Mouse (Mus musculus): ENCODE measurements around the gene Cyp2f2. TPM values are rescaled to one million over a fixed set of nuclear protein-coding genes. Genes with fewer than 3 reads are reported as not detected.

The Cyp2f2 gene
- total RNA-seq, 2 experiments from 2014 or later: 0.22 to 0.43 TPM

DNA sequence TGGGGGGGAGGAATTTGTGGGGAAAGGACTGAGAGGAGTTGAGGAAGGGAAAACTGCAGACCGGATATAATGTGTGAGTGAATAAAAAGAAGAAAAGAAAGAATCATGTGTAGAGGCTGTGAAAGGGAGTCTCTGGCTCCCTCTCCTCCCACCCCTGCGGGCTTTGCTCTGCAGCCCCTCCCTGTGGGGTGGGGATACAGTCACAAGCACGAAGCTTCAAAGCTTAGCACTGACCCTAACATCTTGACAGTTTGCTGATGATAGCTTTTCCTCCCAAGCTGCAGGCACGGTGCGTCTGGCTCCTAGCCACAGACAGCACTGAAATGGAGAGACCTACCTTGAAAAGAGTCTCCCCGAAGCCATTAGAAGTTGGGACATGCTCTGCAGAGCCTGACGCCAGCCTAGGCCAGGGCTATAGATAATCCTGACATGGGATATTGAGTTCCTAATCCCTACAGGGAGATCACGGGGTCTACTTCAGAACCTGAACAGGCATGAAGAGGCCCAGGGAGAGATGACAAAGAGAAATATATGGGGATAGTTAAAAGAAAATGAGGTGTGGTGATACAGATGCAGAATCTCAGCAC is 16.8 kb downstream of the Cyp2f2 start:
- DNase-seq: no peak
- intact Hi-C loops (cut with DNase I): no loop called here

DNA sequence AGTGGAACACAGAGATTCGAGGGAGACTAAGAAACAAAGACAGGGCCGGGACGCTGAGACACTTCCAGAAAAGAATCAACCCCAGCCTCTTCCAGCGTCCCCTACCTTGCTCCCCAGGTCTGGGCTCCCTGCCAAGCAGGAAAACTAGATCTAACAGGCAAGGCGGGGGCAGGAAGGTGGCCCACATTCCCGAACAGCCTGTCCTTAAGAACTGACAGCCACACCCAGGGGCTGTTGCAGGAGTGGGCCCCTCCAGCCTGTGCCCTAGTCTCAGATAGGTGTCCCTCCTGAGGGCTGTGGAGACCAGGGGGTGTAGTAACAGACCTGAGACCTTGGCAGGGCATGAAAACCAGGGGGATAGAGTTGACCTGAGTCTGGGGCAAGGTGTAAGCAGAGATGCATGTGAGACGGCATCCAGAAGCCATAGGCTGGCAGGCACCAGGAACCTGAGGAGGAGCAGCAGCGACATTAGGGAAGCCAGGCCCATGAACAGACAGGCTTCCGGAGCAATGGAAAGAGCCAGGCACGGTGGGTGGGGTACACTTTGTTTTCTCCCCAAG is 33.6 kb downstream of the Cyp2f2 start, which contains the start of gene Cyp2t4:
Cyp2t4 (plus strand) TSS at position 510 of the 560 bp plus-strand sequence.
- peak; percentile 48 to 56 for DNase-seq
- intact Hi-C loops (cut with DNase I): no loop called here

DNA sequence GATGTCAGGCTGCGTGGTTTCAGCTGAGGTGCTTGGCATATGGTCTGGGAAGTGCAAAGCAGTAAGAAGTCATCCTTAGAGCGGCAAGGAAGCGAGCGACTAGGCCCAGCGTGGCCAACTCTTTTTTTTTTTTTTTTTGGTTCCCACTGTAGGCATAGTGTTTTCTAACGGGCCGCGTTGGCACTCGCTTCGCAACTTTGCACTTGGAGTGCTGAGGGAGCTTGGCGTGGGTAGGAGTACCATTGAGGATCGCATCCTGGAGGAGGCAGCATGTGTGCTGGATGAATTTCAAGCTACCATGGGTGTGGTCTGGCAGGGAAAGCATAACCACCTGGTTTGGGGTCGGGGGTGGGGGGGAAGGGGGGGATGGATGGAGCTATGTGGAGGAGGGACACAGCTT is 36.3 kb downstream of the Cyp2f2 start:
- intact Hi-C loops (cut with DNase I): loop anchor here (5.0 kb wide), 1 partner anchor 121 kb away; no protein-coding TSS in a partner anchor
- DNase-seq: no peak

DNA sequence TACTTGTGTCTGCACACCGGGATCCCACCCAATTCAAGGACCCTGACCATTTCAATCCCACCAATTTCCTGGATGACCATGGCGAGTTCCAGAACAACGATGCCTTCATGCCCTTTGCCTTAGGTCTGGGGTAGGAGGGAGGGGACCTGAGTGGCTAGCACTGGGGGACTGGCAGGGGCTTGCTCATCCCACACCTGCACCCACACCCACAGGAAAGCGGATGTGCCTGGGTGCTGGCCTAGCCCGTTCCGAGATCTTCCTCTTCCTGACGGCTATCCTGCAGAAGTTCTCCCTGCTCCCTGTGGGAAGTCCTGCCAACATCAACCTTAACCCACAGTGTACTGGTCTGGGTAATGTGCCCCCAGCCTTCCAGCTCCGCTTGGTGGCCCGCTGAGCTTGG is 38.5 kb downstream of the Cyp2f2 start:
- DNase-seq: no peak
- intact Hi-C loops (cut with DNase I): loop anchor here (2.0 to 5.0 kb wide), 2 partner anchors 37 to 119 kb away; partner anchors contain the start of gene BC024978

DNA sequence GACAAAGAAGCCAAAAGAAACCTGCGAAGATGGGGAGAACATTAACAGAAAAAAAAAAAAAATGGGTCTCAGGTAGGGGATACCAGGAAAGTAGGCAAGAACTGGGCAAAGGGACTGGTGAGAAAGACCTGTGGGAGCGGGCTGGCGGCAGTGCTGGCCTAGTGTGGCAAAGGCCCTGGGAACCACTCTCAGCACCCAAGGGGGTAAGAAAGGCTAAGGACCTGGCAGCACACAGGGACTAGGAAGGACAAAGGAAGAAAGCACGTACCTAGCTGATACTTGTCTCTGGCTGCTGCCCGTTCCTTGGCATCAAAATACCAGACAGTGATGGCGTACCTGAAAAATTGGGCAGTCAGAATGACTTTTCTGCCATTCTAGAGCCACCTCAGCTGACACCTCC is 39.5 kb downstream of the Cyp2f2 start:
- intact Hi-C loops (cut with DNase I): loop anchor here (2.0 to 5.0 kb wide), 2 partner anchors 36 to 118 kb away; partner anchors contain the start of gene BC024978

DNA sequence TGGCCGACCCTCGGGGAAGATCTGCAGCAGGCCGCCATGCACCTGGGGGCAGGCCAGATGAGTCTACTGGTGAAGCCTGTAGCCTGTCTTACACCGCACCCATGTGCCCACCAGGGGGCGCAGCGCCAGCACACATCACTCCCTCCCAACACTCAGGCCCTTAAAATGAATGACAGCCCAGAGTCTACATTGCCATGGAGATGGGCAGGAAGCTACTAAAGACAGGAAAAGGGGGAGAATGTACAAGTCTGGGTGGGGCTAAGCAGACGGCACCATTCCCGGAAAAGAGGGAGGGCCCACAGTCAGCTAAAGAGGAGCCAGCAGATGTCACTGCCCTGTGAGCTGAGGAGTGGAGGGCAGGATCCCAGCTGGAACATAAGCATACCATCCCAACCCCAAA is 40.2 kb downstream of the Cyp2f2 start:
- DNase-seq: peak; percentile 85 to 87
- intact Hi-C loops (cut with DNase I): loop anchor here (2.0 to 10.0 kb wide), 3 partner anchors 35 to 325 kb away; partner anchors contain the start of genes BC024978 and Sertad1

More for the DNA sequence above, 39.5 kb downstream of the Cyp2f2 start:
- no peak for DNase-seq

DNA sequence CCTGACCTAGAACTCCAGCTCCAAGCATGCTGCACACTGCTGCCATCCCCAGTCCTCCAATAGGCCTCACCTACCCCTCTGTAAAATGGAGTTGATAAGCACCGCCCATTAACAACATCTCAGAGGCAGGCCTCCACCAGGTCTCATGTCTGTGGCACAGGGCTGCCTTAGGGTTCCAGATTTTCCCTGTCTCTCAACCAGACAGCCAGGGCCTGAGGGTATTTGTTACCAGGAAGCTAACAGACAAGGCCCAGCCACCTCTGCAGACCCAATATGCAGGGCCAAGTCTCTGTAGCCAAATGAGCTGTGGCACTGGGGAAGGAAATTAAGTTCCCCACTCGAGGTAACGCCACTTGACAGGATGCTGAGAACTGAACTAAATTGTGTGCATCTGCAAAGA is 41.2 kb downstream of the Cyp2f2 start:
- intact Hi-C loops (cut with DNase I): loop anchor here (10.0 kb wide), 1 partner anchor 324 kb away; the partner anchor contains the start of gene Sertad1
- no peak for DNase-seq

DNA sequence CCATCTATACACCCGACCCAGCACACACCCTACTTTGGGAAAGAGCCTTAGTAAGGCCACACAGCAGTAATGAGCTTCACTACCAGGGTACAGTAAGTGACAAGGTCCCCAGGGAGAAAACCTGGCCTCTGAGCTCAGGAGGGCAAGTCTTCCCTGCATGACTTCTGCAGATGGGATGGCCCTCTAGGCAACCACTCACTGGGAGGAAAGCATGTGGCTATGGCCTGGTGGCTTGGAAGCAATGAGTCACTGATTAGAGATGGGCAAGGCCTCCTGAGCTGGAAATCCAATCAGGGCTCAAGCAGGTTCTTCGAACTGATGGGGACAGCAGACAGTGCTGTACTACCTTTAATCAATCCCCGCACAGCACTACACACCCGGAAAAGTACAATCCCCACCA is 42.0 kb downstream of the Cyp2f2 start:
- DNase-seq: no peak
- intact Hi-C loops (cut with DNase I): loop anchor here (2.0 to 10.0 kb wide), 2 partner anchors 17 to 323 kb away; partner anchors contain the start of genes Rab4b and Sertad1

DNA sequence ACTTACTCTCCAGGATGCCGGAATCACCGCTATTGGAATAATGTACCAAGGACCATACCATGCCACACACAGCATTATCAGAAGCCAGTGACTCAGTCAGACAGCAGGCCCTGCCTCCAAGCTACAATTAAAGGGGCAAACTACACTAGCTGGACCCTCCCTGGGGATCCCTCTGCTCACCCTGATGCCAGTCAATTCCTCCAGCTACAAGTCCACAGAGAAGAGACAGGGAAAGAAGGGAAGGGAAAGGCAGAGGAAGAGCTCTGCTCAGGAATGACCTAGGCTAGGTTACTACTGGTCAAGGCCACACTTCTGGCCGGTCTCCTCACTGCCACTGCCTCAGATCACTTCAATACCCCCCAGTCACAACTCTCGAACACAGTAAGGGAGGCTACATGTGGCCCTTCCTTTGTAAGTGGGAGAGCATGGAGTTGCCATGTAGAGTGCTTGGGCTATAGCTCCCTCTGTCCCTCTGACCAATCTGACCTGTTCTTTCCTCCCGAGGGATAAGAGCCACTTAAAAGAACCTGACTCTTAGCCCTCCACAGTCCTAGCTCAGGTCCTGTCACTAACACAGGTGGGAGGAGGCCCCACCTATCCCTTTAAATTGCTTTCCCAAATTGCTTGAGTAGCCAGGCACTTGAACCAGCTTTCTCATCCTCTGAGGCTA is 43.2 kb downstream of the Cyp2f2 start:
- intact Hi-C loops (cut with DNase I): loop anchor here (2.0 to 10.0 kb wide), 2 partner anchors 16 to 322 kb away; partner anchors contain the start of genes Rab4b and Sertad1
- no peak for DNase-seq

DNA sequence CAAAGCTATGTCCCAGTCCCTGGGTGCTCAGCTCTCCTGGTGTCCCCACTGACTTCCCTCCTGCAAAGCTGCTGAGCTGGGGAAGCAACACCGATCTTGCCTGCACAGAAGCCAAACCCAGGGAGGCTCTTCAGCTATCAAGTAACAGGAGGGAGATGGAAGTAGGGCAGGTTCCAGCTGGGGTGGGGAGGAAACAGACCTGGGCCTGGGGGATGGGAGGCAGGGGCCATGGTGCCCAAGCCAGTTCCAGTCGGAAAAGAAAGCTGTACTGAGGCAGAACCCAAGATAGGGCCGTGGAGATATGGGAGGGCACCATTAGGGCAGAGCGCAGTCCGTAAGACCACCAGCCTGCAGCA is 43.7 kb downstream of the Cyp2f2 start:
- intact Hi-C loops (cut with DNase I): loop anchor here (2.0 to 10.0 kb wide), 2 partner anchors 15 to 321 kb away; partner anchors contain the start of genes Rab4b and Sertad1
- no peak for DNase-seq

DNA sequence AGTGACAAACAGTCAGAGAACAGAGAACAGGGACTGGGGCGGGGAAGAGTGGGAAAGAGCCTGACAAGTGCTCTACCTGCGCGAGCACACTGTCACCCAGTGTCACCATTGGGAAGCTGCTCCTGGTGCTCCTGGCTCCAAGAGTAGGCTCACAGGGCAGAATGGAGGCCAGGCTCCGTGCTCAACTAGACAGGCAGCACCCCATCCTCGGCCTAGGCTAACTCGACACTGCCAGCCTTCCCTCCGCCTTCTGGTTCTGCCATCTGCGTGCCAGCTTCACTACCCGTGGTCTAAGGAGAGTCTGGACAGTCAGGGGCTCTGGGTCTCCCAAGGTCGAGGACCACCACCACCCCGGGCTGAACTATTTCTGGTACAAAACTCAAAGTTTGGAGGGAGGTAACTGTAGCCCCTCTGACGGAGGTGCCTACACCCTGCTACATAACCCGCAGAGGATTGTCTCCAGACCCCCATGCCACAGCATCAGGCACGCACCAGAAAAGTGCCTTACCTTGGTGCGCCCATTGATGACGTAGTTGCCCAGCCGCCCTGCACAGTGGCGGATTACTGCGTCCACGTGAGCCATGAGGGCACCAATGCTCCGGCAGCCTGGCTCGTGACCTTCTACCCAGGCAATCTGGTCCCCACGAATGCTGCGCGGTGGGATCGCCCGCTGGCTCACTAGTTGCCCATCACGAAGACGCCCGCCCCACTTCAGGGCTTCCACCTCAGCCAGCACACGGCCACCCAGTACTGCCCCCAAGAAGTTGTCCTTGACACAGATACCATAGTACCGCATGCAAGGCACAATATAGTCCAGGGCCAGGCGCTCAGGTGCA is 44.6 kb downstream of the Cyp2f2 start:
- DNase-seq: no peak
- intact Hi-C loops (cut with DNase I): loop anchor here (10.0 kb wide), 1 partner anchor 320 kb away; the partner anchor contains the start of gene Sertad1

DNA sequence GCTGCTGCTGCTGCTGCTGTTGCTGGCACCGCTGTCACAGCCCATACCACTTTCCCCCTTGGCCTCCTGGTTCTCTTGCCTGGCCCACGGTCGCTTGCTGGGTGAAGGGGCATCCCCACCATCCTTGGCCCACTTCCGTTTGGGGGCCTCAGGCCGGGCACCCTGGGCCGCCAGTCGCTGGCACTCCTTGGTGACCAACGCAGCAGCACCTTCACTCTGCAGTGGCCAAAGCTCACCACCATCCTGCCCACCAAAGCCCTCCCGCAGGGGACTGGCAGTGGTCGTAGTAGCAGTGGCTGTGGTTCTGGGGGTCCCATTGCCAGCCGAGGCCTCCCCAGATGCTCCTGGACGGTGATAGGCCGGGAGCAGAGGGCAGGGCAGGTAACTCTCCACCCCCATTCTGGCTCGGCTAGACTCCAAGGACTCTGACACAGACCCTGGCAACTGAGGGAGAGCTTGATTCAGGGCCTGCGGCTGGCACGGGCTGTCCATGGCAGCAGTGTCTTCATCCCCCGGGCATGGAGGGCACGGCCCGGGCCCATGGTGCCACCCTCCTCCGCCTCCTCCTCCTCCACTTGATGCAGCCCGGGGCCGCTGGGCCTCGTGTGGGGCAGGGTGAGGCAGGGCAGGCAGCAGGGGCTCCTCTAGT is 45.4 kb downstream of the Cyp2f2 start:
- intact Hi-C loops (cut with DNase I): loop anchor here (10.0 kb wide), 1 partner anchor 320 kb away; the partner anchor contains the start of gene Sertad1
- DNase-seq: no peak

DNA sequence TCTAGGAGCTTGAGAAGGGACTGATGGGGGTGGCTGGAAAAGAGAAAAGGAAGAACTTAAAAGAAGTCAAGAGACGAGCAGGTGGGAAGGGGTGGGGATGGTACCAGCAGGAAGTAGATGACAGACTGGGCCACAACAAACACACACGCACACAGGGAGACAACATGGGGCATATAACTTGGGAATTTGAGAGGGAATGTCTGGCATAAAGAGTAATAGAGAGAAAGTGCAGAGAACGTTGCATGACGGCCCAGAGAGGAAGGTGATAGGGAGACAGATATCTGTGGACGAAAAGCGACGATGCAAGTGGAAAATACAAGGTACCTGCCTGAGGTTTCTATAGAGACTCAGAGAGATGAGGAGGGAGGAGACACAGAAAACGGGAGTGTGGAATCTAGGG is 46.0 kb downstream of the Cyp2f2 start:
- intact Hi-C loops (cut with DNase I): loop anchor here (2.0 to 10.0 kb wide), 2 partner anchors 29 to 319 kb away; partner anchors contain the start of genes BC024978 and Sertad1
- DNase-seq: no peak

DNA sequence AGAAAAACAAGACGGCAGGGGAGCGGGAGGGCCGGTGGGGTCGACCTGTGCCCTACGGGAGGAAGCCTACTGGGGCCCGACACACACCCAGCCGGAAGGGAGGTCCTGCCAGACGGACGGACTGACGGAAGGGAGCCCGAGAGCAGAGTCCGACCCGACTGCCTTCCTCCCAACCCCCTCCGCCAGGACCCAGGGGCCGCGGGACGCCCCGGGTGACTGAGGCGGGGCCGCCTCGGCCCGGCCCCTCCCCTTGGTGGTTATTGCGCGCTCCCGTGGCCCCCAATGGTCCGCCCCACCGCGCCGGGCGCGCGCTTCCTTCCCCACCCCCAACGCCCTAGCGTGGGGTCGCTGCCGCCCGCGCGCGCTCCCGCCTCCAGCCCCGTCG is 46.5 kb downstream of the Cyp2f2 start:
- intact Hi-C loops (cut with DNase I): loop anchor here (2.0 to 10.0 kb wide), 2 partner anchors 29 to 319 kb away; partner anchors contain the start of genes BC024978 and Sertad1
- DNase-seq: peak; percentile 87 to 93

DNA sequence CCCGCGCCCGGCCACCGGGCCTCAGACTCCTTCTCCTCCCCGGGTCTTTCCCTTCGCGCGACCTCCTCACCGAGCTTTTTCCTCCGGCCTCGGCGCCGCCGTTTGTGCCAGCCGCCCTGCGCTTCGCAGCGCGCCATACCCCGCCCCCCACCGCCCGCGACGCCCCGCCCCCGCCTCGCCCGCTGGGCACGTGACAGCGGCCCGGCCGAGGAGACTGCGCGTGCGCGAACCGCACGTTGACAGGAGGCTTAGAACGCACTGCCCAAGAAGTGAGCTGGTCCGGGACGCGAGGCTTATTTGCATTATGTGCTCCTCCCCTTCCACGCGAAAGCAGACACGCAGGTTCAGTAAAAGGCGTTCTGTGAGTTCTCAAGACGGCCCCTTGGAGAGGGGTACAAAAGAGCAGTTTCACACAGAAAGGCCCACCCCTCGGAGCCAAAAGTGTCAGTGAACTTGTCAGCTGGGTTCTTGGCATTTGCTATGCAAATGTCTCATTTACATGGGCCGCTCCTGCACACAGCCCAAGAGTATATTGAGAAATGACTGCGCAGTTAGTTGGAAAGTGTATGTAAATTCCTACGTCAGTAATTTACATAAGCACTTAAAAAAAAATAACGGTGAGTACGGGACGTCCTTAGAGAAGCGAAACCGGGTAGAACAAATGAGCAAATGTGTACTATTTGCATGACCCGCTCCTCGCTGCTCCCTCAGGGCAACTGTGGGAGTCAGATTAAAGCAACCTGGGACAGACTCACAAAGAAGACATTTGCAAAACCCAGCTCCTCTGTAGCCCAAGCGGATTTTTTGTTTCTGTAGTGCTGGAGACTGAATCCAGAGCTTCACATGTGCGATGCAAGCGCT is 47.1 kb downstream of the Cyp2f2 start, which contains the start of gene Egln2:
Egln2 (minus strand) TSS at position 189 of the 861 bp plus-strand sequence.
- DNase-seq: peak; percentile 95 to 97
- intact Hi-C loops (cut with DNase I): loop anchor here (2.0 to 10.0 kb wide), 2 partner anchors 28 to 318 kb away; partner anchors contain the start of genes BC024978 and Sertad1

DNA sequence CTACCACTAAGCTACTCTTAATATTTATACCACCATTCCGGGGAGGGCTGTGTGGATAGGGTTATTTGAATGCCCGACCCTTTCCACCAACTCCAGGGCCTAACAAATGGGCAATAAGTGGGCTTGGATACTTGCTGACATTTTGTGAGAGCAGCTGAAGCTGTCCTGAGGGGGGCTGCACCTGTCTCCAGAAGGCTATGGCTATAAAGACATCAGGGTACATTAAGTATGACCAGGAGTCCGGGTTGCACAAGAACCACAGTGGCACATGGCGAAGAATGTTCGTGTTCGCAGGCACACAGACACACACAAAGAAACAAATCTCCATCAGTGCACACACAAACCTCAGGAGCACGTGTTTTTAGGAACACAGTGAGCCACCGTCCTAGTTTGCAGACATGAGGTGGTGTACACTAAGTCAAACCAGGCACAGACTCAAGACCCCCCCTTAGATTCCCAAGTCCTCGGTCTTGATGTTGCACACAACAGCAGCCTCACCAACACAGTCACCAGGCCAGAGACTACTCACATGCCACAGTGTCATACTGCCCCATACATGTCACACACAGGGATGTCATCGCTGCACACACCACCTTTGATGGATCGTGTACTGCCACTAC is 47.9 kb downstream of the Cyp2f2 start:
- no peak for DNase-seq

DNA sequence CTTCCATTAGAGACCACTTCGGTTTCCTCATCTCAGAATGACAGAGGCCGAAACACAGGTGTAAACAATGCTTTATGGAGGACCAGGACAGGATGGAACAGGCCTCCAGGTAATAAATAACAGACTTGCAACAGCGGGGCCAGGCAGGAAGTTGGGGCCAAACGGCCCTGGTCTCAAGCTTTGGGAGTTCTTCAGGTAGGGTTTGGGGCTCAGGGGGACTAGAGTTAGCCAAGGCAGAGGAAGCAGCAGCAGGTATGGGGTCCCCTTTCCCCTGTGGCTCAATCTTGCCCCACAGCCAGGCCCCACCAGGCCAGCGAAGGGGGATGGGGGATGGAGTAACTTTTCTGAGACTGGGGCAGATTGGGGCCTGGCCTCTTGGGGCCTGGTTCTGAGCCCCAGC is 48.7 kb downstream of the Cyp2f2 start:
- DNase-seq: no peak
- intact Hi-C loops (cut with DNase I): loop anchor here (10.0 kb wide), 1 partner anchor 316 kb away; the partner anchor contains the start of gene Sertad1

More for the DNA sequence above, 47.9 kb downstream of the Cyp2f2 start:
- intact Hi-C loops (cut with DNase I): loop anchor here (2.0 to 10.0 kb wide), 2 partner anchors 27 to 317 kb away; partner anchors contain the start of genes BC024978 and Sertad1

DNA sequence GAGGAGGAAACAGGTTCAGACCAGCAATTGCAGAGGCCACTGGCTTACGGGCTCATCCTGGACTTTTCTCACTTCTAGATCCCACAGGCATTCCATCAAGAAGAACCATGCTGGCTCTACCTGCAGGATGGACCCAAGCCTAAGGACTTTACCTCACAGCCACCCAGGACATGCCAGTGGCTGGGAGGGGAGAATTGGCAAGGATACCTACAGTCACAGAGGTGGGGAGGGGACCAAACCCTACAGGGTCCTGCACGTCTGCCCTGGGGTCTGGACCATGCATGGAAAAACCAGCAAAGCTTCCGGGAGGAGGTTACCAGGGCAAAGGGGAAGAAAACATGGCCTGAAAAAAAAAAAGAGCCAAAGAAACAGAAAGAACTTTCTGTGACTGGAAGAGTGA is 51.3 kb downstream of the Cyp2f2 start:
- no peak for DNase-seq
- intact Hi-C loops (cut with DNase I): no loop called here

All from heart, postnatal 36 days (tissue).